Mouse (Mus musculus) neutrophil, adult 5-6 weeks (primary cell): ENCODE measurements at regions not wholly inside any gene's neighbourhood (a gene's known extent, or its start where the extent isn't known, plus 50 kb on each side); places are given as distances from the start of the nearest gene placed in this dataset.

ENCODE experiments used
- ATAC-seq: fragments of 151-379, 151-347 bp; 2 replicates; pipeline ENCODE4 v1.8.0; 2017; ENCODE audit warnings: mild to moderate bottlenecking, moderate TSS enrichment; ENCODE audit not compliant: insufficient number of reproducible peaks, poor library complexity, low FRiP score, severe bottlenecking; ENCODE audit errors: extremely low read depth

GRCm38 (mm10) chr17:66246031-66246534 is 122.8 kb downstream of the Ddx11 start:
- ATAC-seq = no peak

GRCm38 (mm10) chr17:66251495-66251894 is 128.2 kb downstream of the Ddx11 start:
- ATAC-seq = no peak

- ATAC-seq = no peak
Measured at GRCm38 (mm10) chr17:66252926-66253325, 129.6 kb downstream of the Ddx11 start.

GRCm38 (mm10) chr17:66259697-66260096 is 136.4 kb downstream of the Ddx11 start:
- ATAC-seq = no peak

GRCm38 (mm10) chr17:66262681-66263240 is 139.4 kb downstream of the Ddx11 start:
- no peak for ATAC-seq

GRCm38 (mm10) chr17:66263405-66263804 is 140.1 kb downstream of the Ddx11 start:
- ATAC-seq = no peak

- ATAC-seq = no peak
Measured at GRCm38 (mm10) chr17:66266803-66267202, 143.5 kb downstream of the Ddx11 start.

- ATAC-seq = no peak
Measured at GRCm38 (mm10) chr17:66267831-66268230, 144.5 kb downstream of the Ddx11 start.

GRCm38 (mm10) chr17:66269567-66269966 is 146.2 kb downstream of the Ddx11 start:
- ATAC-seq = no peak

- ATAC-seq = no peak
Measured at GRCm38 (mm10) chr17:66271906-66272305, 148.6 kb downstream of the Ddx11 start.

- no peak for ATAC-seq
Measured at GRCm38 (mm10) chr17:66276778-66277177, 153.5 kb downstream of the Ddx11 start.

GRCm38 (mm10) chr17:66278037-66278436 is 154.7 kb downstream of the Ddx11 start:
- ATAC-seq = no peak

GRCm38 (mm10) chr17:66285295-66285694 is 162.0 kb downstream of the Ddx11 start:
- ATAC-seq = no peak
